Mouse (Mus musculus) liver, postnatal 0 days (tissue): Measurements from ENCODE around the gene Fbxl13. TPM values are rescaled to one million over a fixed set of nuclear protein-coding genes. Genes with fewer than 3 reads are reported as not detected.
A peak's percentile ranks its signal among the peaks of the same experiment; 100 is the strongest.

ENCODE experiments used
- ATAC-seq: fragments of 200-750 bp; cut with Nextera tagmentation; 2 replicates; pipeline ENCODE4 v1.8.0; 2017; ENCODE audit warnings: mild to moderate bottlenecking, moderate library complexity
- DNase-seq: peaks from one replicate; pipeline ENCODE4 v3.0.0-alpha.2; 2016
- H3K27ac ChIP-seq: fragments of 300-500 bp; sonication (generic); 2 replicates; pipeline ENCODE4 v1.5.1; 2014; ENCODE audit warnings: antibody characterized with exemption, moderate library complexity, mild to moderate bottlenecking, low read depth
- H3K27me3 ChIP-seq: fragments of 300-500 bp; sonication (generic); 2 replicates; pipeline ENCODE4 v1.6.1; 2014; ENCODE audit warnings: low read length, control low read depth, mixed read lengths; ENCODE audit not compliant: insufficient read depth
- H3K36me3 ChIP-seq: fragments of 300-500 bp; sonication (generic); replicated peaks from 2 replicates; pipeline ENCODE4 v1.6.1; 2014; ENCODE audit warnings: mild to moderate bottlenecking, control low read depth, low read length, moderate library complexity, mixed read lengths; ENCODE audit not compliant: insufficient read depth
- H3K4me1 ChIP-seq: fragments of 300-500 bp; sonication (generic); 2 replicates; pipeline ENCODE4 v1.6.1; 2014; ENCODE audit warnings: antibody characterized with exemption, mild to moderate bottlenecking, control low read depth; ENCODE audit not compliant: insufficient read depth
- H3K4me2 ChIP-seq: fragments of 300-500 bp; sonication (generic); 2 replicates; pipeline ENCODE4 v1.6.1; 2014; ENCODE audit warnings: low read depth, mild to moderate bottlenecking, low read length, moderate library complexity, mixed read lengths
- H3K4me3 ChIP-seq: fragments of 300-500 bp; sonication (generic); 2 replicates; pipeline ENCODE4 v1.5.1; 2014; ENCODE audit warnings: low read depth, low read length
- H3K9ac ChIP-seq: fragments of 300-500 bp; sonication (generic); replicated peaks from 2 replicates; pipeline ENCODE4 v1.6.1; 2014; ENCODE audit warnings: mild to moderate bottlenecking, moderate library complexity
- H3K9me3 ChIP-seq: fragments of 300-500 bp; sonication (generic); 2 replicates; pipeline ENCODE4 v1.6.1; 2016; ENCODE audit warnings: mild to moderate bottlenecking, control low read depth, low read length, mixed read lengths
- CTCF ChIP-seq: sonication (generic); IDR thresholded peaks from 2 replicates; pipeline ENCODE4 v1.5.1; 2016; ENCODE audit warnings: antibody characterized with exemption, low read depth
- EP300 ChIP-seq: IDR thresholded peaks from 2 replicates; pipeline ENCODE4 v1.6.1; 2016; ENCODE audit warnings: antibody characterized with exemption, low read depth, mild to moderate bottlenecking
- WGBS: fragments of 180-500 bp; shearing (Covaris S2); extraction: QIAGEN DNeasy Blood & Tissue Kit; methylation state at CpG from one replicate; pipeline ENCODE4 v1.1.7; 2014; ENCODE audit not compliant: insufficient replicate concordance; 5-methylcytosine and 5-hydroxymethylcytosine counted together
- polyA plus RNA-seq: library from polyadenylated mRNA; unstranded; fragments of >200 nt; fragmentation: Nextera tagmentation; extraction: Ambion mirVana; gene quantifications from 2 replicates; pipeline ENCODE4 v1.2.1, GENCODE M21; 2015

Fbxl13 gene
- 0.05 and 0.09 TPM in 2 replicates for polyA plus RNA-seq

DNA sequence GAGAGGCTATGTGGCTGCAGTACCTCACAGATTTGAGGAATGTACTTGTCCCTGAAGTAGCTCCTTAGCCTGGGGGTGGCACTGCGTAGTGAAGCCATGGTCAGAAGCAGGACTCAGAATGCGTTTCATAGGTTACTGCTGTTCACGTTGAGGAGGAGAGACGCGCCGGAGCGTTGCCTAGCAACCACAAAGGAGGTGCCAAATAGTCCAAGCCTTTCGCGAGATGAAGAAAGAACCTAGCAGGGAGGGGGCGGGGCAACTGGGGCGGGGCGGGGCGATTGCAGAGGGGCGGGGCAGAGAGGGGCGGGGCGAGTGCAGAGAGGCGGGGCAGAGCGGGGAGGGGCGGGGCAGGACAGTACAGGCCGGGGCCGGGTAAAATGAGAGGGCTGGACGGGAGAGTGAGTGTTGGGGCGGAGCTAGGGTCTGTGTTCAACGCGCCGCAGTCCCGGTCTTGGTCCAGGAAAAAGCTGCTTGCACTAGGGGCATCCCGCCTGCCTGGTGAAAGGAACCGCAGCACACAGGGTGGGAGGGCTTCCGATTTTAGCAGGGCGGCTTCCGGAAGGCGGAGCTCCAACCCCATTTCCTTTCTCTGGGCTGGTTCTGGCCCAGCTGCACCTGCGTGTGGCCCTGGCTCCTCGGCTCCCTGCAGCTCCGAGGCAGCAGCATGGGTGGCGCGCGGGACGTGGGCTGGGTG lies at the start of gene Fbxl13, which contains the start of gene Armc10:
Gene Fbxl13 (minus strand): TSS at position 196 of the 694 bp plus-strand sequence.
Gene Armc10 (plus strand): TSS at position 375 of the 694 bp plus-strand sequence.
- TF ChIP-seq CTCF (peak; percentile 32), EP300 (no peak)
- peak within 1 kb of the TSS; percentile 95 for H3K4me2 ChIP-seq
- ATAC-seq (peak; percentile 95), DNase-seq (peak; percentile 88)
- no peaks in the 10 kb centered on the region for H3K9me3 ChIP-seq
- H3K4me3 ChIP-seq: peak within 1 kb of the TSS; percentile 78
- H3K9ac ChIP-seq: peak within 1 kb of the TSS; percentile 83
- H3K27ac ChIP-seq: peak within 1 kb of the TSS; percentile 78
- H3K27me3 ChIP-seq: no peaks in the 10 kb centered on the region; the same call in 1 of the 2 replicates
- WGBS: 2% methylated on average over 34 of the region's 40 CpGs
- H3K36me3 ChIP-seq: peaks cover 17% of the 10 kb centered on the region
- peaks cover 22% of the 10 kb centered on the region for H3K4me1 ChIP-seq

DNA sequence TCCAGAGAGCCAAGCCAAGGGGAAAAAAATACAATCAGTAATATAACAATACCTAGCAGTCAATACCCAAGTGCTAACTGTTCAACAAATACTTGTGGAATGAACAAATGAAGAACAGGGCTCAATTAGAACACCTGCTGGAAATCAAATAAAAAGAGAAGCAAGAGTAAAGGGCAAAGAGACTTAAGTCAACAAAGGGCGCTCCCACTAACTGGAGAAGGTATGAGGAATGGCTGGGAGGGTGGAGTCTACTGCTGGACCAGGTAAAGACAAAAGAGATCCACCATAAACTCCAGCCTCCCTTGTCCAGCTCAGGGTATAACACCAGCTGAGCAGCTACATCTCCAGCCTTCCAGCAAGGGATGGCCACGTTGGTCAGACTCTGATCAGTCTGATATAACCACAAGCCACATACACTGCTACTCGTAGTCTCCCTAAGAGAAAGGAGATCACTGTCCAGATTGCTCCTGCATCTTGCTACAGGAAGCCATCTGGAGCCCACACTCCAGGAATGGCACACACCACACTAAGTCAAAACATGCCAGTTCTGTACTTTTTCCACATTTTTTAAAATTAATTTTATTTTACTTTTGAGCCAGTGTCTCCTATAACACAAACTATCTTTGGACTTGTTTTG lies 49.5 kb upstream of the Fbxl13 start:
- Histone ChIP-seq H3K4me3 (no peak overlapping the region), H3K9me3 (no peaks in the 10 kb centered on the region), H3K4me2 (no peak overlapping the region), H3K4me1 (no peaks in the 10 kb centered on the region; the same call in 1 of the 2 replicates), H3K36me3 (no peaks in the 10 kb centered on the region), H3K27me3 (no peaks in the 10 kb centered on the region), H3K27ac (no peak overlapping the region), H3K9ac (no peak overlapping the region)
- DNase-seq (no peak), ATAC-seq (no peak)
- TF ChIP-seq CTCF: no peak
- no peak for TF ChIP-seq EP300
- 43% methylated on average over 3 of the region's 3 CpGs for WGBS

DNA sequence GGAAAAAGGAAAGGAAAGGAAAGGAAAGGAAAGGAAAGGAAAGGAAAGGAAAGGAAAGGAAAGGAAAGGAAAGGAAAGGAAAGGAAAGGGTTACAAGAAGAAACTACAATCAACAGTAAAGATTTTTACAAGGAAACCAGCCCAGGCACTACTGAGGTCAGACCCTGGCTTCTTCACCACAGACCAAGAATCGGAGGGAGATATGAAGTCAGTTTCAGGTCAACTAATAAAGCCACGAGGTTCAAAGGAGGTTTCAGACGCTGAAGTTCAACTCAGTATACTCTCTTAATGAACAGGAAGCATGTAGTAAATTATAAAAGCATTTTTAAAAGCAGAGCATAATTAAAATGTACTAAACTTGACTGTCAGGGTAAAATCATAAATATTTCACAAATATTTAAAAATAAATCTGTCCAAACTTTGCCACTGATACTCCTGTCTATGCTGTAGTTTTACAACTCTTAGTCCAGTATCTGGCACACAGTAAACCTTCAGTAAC lies 48.0 kb upstream of the Fbxl13 start:
- H3K9me3 ChIP-seq: no peaks in the 10 kb centered on the region
- H3K27ac ChIP-seq: no peak overlapping the region
- H3K9ac ChIP-seq: no peak overlapping the region
- TF ChIP-seq EP300 (no peak), CTCF (no peak)
- no peaks in the 10 kb centered on the region for H3K36me3 ChIP-seq
- no peak overlapping the region for H3K4me2 ChIP-seq
- no peak overlapping the region for H3K4me3 ChIP-seq
- no peaks in the 10 kb centered on the region; the same call in 1 of the 2 replicates for H3K4me1 ChIP-seq
- H3K27me3 ChIP-seq: no peaks in the 10 kb centered on the region
- DNase-seq (no peak), ATAC-seq (no peak)
- WGBS: 43% methylated on average over 3 of the region's 3 CpGs

DNA sequence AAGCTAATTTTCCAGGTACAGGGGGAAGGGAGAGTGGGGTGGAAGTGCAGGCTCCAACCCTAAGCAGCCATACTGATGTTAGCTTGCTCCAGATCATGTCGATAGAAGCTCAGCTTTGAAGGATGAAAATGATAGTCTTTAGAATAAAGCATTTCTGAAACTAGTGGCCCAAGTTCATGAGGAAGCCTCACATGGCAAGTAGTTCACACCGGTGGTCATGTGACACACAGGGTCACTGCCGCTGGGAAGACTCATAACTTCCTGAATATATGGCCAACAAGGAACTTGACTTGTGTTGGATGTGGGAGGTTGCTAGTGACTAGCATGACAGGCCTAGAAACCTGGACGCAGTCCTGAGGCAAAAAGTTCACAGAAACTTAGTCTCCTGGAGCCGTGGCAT lies 46.8 kb upstream of the Fbxl13 start:
- H3K4me2 ChIP-seq: no peak overlapping the region
- TF ChIP-seq CTCF: no peak
- no peak for TF ChIP-seq EP300

DNA sequence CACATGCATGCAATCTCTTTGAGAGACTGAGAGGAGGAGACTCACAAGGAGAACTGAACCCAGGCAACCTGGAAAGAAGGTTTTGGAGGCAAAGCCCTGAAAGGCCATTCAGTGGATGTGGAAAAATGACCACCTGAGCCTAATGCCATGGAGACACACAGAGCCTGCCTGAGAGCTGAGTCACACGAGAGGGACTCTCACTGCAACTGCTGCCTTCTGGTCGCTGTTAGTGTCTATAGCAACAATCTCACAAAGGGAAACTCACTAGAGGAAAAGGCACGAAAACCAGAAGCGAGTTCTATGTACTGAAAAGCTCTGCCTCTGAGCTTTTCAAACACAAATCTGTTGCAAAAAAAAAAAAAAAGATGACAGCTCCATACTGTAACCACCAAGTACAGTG lies 41.6 kb upstream of the Fbxl13 start:
- no peaks in the 10 kb centered on the region for H3K36me3 ChIP-seq
- TF ChIP-seq EP300 (no peak), CTCF (no peak)
- H3K27me3 ChIP-seq: no peaks in the 10 kb centered on the region
- no peak overlapping the region for H3K9ac ChIP-seq
- WGBS: 42% methylated on average over 4 of the region's 4 CpGs
- DNase-seq (no peak), ATAC-seq (no peak)
- H3K27ac ChIP-seq: no peak overlapping the region
- H3K9me3 ChIP-seq: no peaks in the 10 kb centered on the region
- no peak overlapping the region for H3K4me2 ChIP-seq
- H3K4me1 ChIP-seq: no peaks in the 10 kb centered on the region
- H3K4me3 ChIP-seq: no peak overlapping the region

More for the DNA sequence above, 46.8 kb upstream of the Fbxl13 start:
- Histone ChIP-seq H3K36me3 (no peaks in the 10 kb centered on the region), H3K9ac (no peak overlapping the region), H3K27me3 (no peaks in the 10 kb centered on the region), H3K4me3 (no peak overlapping the region), H3K4me1 (no peaks in the 10 kb centered on the region; the same call in 1 of the 2 replicates), H3K9me3 (no peaks in the 10 kb centered on the region), H3K27ac (no peak overlapping the region)
- ATAC-seq (no peak), DNase-seq (no peak)
- WGBS: 84% methylated on average over 5 of the region's 5 CpGs

- H3K27me3 ChIP-seq: no peaks in the 10 kb centered on the region
- H3K9ac ChIP-seq: no peak overlapping the region
- H3K4me1 ChIP-seq: no peaks in the 10 kb centered on the region
- TF ChIP-seq EP300: no peak
- no peak for TF ChIP-seq CTCF
- H3K36me3 ChIP-seq: no peaks in the 10 kb centered on the region
- no peak overlapping the region for H3K27ac ChIP-seq
- no peak for DNase-seq
- no peak overlapping the region for H3K4me3 ChIP-seq
- no peak for ATAC-seq
- H3K4me2 ChIP-seq: no peak overlapping the region
- 78% methylated on average over 10 of the region's 10 CpGs for WGBS
- H3K9me3 ChIP-seq: no peaks in the 10 kb centered on the region
These were observed 39.6 kb upstream of the Fbxl13 start for GRCm38 (mm10) chr5:21685001-21685400.
